Mouse (Mus musculus) midbrain, postnatal 0 days (tissue): Measurements from ENCODE around the gene Fh1. TPM values are rescaled to one million over a fixed set of nuclear protein-coding genes. Genes with fewer than 3 reads are reported as not detected.

ENCODE experiments used
- ATAC-seq: fragments of 200-750 bp; cut with Nextera tagmentation; 2 replicates; pipeline ENCODE4 v1.8.0; 2017; ENCODE audit warnings: moderate number of reproducible peaks, mild to moderate bottlenecking, moderate TSS enrichment, moderate library complexity; ENCODE audit not compliant: low FRiP score
- DNase-seq: peaks from one replicate; pipeline ENCODE4 v3.0.0-alpha.2; 2015; ENCODE audit warnings: low spot score
- H3K27ac ChIP-seq: fragments of 300-500 bp; sonication (generic); 2 replicates; pipeline ENCODE4 v1.5.1; 2014; ENCODE audit warnings: low read depth, mild to moderate bottlenecking, low read length, mixed read lengths
- H3K27me3 ChIP-seq: fragments of 300-500 bp; sonication (generic); 2 replicates; pipeline ENCODE4 v1.6.1; 2014; ENCODE audit warnings: low read length, control low read depth, mixed read lengths; ENCODE audit not compliant: insufficient read depth
- H3K36me3 ChIP-seq: fragments of 300-500 bp; sonication (generic); 2 replicates; pipeline ENCODE4 v1.6.1; 2014; ENCODE audit warnings: low read length, control low read depth, mixed read lengths; ENCODE audit not compliant: insufficient read depth
- H3K4me1 ChIP-seq: fragments of 300-500 bp; sonication (generic); 2 replicates; pipeline ENCODE4 v1.6.1; 2014; ENCODE audit warnings: mild to moderate bottlenecking, control low read depth, antibody characterized with exemption, low read length, mixed read lengths; ENCODE audit not compliant: insufficient read depth
- H3K4me2 ChIP-seq: fragments of 300-500 bp; sonication (generic); 2 replicates; pipeline ENCODE4 v1.6.1; 2014; ENCODE audit warnings: low read depth, mild to moderate bottlenecking, low read length, mixed read lengths; ENCODE audit not compliant: poor library complexity, severe bottlenecking
- H3K4me3 ChIP-seq: fragments of 300-500 bp; sonication (generic); 2 replicates; pipeline ENCODE4 v1.5.1; 2014; ENCODE audit warnings: low read depth, mild to moderate bottlenecking, low read length, moderate library complexity
- H3K9ac ChIP-seq: fragments of 300-500 bp; sonication (generic); replicated peaks from 2 replicates; pipeline ENCODE4 v1.6.1; 2014; ENCODE audit warnings: mild to moderate bottlenecking, low read length, moderate library complexity, mixed read lengths; ENCODE audit not compliant: poor library complexity, severe bottlenecking
- H3K9me3 ChIP-seq: fragments of 300-500 bp; sonication (generic); 2 replicates; pipeline ENCODE4 v1.6.1; 2016; ENCODE audit warnings: low read length, control low read depth
- CTCF ChIP-seq: IDR thresholded peaks from 2 replicates; pipeline ENCODE4 v1.5.1; 2016; ENCODE audit warnings: antibody characterized with exemption, mild to moderate bottlenecking
- WGBS: fragments of 180-500 bp; shearing (Covaris S2); extraction: QIAGEN DNeasy Blood & Tissue Kit; methylation state at CpG from one replicate; pipeline ENCODE4 v1.1.7; 2014; 5-methylcytosine and 5-hydroxymethylcytosine counted together
- polyA plus RNA-seq: library from polyadenylated mRNA; unstranded; fragments of >200 nt; fragmentation: Nextera tagmentation; extraction: Ambion mirVana; gene quantifications from 2 replicates; pipeline ENCODE4 v1.2.1, GENCODE M21; 2015
- total RNA-seq: library from RNA; depleted of rRNA; stranded (reverse); fragments of >200 nt; gene quantifications from 2 replicates; pipeline ENCODE4 v1.2.3, GENCODE M21; 2014

The Fh1 gene
- total and polyA plus RNA-seq, 2 experiments from 2014 or later, result 48.8 to 95.0 TPM

- Histone ChIP-seq H3K36me3 (no peaks in the 10 kb centered on the region), H3K4me2 (no peak overlapping the region), H3K9ac (no peak overlapping the region), H3K27me3 (no peaks in the 10 kb centered on the region), H3K9me3 (no peaks in the 10 kb centered on the region), H3K4me1 (no peaks in the 10 kb centered on the region), H3K4me3 (no peak overlapping the region), H3K27ac (no peak overlapping the region)
- DNase-seq (no peak), ATAC-seq (no peak)
- no peak for TF ChIP-seq CTCF
- 91% methylated on average over 5 of the region's 5 CpGs for WGBS
Measured at GRCm38 (mm10) chr1:175630345-175630744, 4.9 kb upstream of the Fh1 start.

DNA sequence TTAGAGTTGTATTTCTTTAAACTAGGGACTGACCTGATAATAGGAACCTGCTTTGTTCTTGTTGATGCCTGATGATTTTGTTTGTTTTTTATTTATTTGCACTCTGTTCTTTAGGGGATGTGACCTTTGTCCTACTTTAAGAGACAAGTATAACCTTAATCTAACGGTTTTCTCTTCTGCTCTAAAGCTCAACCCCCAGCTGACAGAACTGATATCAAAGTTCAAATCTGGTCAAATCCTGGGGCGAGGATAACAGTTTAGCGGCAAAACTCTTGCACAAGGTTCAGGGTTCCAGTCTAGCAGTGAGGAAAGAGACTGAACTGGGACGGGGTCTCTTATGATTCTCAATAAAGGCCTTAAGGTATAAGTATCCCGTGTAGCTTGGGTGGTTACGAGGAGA is 3.8 kb upstream of the Fh1 start:
- DNase-seq (no peak), ATAC-seq (no peak)
- no peaks in the 10 kb centered on the region for H3K9me3 ChIP-seq
- H3K4me1 ChIP-seq, result peaks cover 2% of the 10 kb centered on the region; the same call in 1 of the 2 replicates
- WGBS, result 88% methylated on average over 6 of the region's 6 CpGs
- no peak overlapping the region for H3K9ac ChIP-seq
- H3K27me3 ChIP-seq, result no peaks in the 10 kb centered on the region
- H3K4me2 ChIP-seq, result no peak overlapping the region
- H3K4me3 ChIP-seq, result no peak overlapping the region
- no peaks in the 10 kb centered on the region for H3K36me3 ChIP-seq
- TF ChIP-seq CTCF, result no peak
- no peak overlapping the region for H3K27ac ChIP-seq

GRCm38 (mm10) chr1:175625990-175626692 is 706 bp upstream of the Fh1 start:
- Histone ChIP-seq H3K9me3 (no peaks in the 10 kb centered on the region), H3K9ac (no peak overlapping the region), H3K27me3 (no peaks in the 10 kb centered on the region), H3K4me1 (peaks cover 4% of the 10 kb centered on the region; the same call in 1 of the 2 replicates), H3K27ac (no peak overlapping the region), H3K36me3 (no peaks in the 10 kb centered on the region), H3K4me2 (peak overlapping the region; percentile 65), H3K4me3 (peak overlapping the region; percentile 95)
- 97% methylated on average over 1 of the region's 1 CpGs for WGBS
- DNase-seq, result peak; percentile 57
- TF ChIP-seq CTCF, result peak; percentile 83
- peak; percentile 67 for ATAC-seq

DNA sequence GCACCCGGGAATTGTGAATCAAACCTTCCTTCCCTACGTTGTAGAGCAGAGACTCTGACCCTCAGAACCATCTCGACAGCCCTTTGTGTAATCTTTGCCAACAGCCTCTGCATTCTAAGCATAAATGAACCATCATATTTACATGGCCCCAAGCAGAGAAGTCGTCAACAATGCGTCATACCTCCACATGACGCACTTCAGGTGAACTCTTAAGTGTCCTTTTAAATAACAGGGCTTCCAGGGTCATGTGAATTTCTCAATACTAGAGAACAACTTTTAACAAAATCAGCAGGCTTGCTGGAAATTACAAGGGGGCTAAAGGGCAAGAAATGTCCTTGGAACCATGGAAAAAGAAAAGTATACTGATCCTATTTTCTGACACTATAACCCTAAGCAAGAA is 1.8 kb downstream of the Fh1 start:
- 89% methylated on average over 6 of the region's 6 CpGs for WGBS
- TF ChIP-seq CTCF, result no peak
- H3K27ac ChIP-seq, result no peak overlapping the region
- H3K9ac ChIP-seq, result no peak overlapping the region
- H3K4me2 ChIP-seq, result no peak overlapping the region
- H3K36me3 ChIP-seq, result no peaks in the 10 kb centered on the region
- H3K27me3 ChIP-seq, result no peaks in the 10 kb centered on the region
- ATAC-seq (no peak), DNase-seq (no peak)
- H3K4me1 ChIP-seq, result peaks cover 4% of the 10 kb centered on the region; the same call in 1 of the 2 replicates
- no peaks in the 10 kb centered on the region for H3K9me3 ChIP-seq
- H3K4me3 ChIP-seq, result no peak overlapping the region

DNA sequence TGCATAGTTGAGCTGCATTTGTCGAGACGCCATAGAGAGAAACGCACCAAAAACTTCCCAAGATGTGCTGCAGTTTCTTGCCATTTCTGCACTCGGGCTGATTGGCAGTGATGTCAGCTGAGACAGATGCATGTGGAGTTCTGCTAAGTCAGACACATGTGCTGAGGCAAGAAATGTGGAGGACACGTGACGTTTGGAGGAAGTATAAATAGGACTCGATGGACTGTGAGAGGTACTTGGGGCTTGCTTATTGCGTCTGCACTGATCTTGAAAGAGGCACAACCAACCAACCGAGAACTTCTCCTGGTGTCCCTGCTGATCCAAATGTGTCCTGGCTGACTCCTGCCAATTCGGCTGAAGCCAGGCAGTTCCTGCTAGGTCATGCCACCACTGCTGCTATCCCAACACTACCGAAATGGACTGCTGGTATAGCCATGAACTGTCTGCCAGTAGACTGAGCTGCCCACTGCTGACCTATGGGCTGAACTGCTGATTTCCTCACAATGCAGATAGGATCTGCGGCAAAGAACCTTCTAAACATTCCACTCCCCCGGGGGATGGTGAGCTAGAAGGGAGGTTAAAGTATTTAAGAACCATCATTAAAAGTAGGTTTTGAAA is 5.5 kb downstream of the Fh1 start, which contains the start of gene Kmo:
Gene Kmo (plus strand): TSS at position 568 of the 618 bp plus-strand sequence.
- H3K4me2 ChIP-seq, result no peak within 1 kb of the TSS
- 91% methylated on average over 13 of the region's 13 CpGs for WGBS
- ATAC-seq (no peak), DNase-seq (no peak)
- no peak within 1 kb of the TSS for H3K4me3 ChIP-seq
- no peak for TF ChIP-seq CTCF
- H3K4me1 ChIP-seq, result peaks cover 4% of the 10 kb centered on the region; the same call in 1 of the 2 replicates
- no peaks in the 10 kb centered on the region for H3K9me3 ChIP-seq
- H3K9ac ChIP-seq, result no peak within 1 kb of the TSS
- H3K36me3 ChIP-seq, result peaks cover 20% of the 10 kb centered on the region
- H3K27me3 ChIP-seq, result no peaks in the 10 kb centered on the region
- H3K27ac ChIP-seq, result no peak within 1 kb of the TSS

- H3K27me3 ChIP-seq, result no peaks in the 10 kb centered on the region
- no peak for ATAC-seq
Measured at GRCm38 (mm10) chr1:175614992-175615391, 10.4 kb downstream of the Fh1 start.

More at GRCm38 (mm10) chr1:175614992-175615391, 10.4 kb downstream of the Fh1 start:
- Histone ChIP-seq H3K9me3 (no peaks in the 10 kb centered on the region), H3K4me3 (no peak overlapping the region), H3K27ac (no peak overlapping the region), H3K36me3 (peaks cover 43% of the 10 kb centered on the region), H3K4me2 (no peak overlapping the region), H3K9ac (no peak overlapping the region), H3K4me1 (no peaks in the 10 kb centered on the region)
- TF ChIP-seq CTCF, result no peak
- DNase-seq, result no peak
- WGBS, result 87% methylated on average over 9 of the region's 9 CpGs
